Mouse (Mus musculus): ENCODE data around the gene Vkorc1l1. TPM values are rescaled to one million over a fixed set of nuclear protein-coding genes. Genes with fewer than 3 reads are reported as not detected.

Vkorc1l1 gene
- total and polyA plus RNA-seq, 2 experiments, result 14.4 to 24.3 TPM

- WGBS, result 74% methylated on average over 8 of the region's 8 CpGs
- Histone ChIP-seq H3K27me3 (ENCODE audit: control insufficient read depth, insufficient read depth, low read length) (no peaks in the 10 kb centered on the region), H3K4me3 (ENCODE audit: insufficient read depth, low read depth, low read length) (no peak overlapping the region), H3K27ac (replicated peaks; ENCODE audit: insufficient read depth, low read depth, low read length) (no peak overlapping the region), H3K9ac (ENCODE audit: low read depth, low read length) (no peak overlapping the region), H3K79me2 (ENCODE audit: control insufficient read depth, insufficient read depth, low read length) (peaks cover 9% of the 10 kb centered on the region; the same call in 1 of the 2 replicates), H3K36me3 (ENCODE audit: control insufficient read depth, insufficient read depth, low read length) (peaks cover 58% of the 10 kb centered on the region), H3K4me1 (ENCODE audit: control insufficient read depth, insufficient read depth, low read length) (peaks cover 9% of the 10 kb centered on the region)
- DNase-seq (ENCODE audit: extremely low read depth, low read depth, low spot score), result no peak
- TF ChIP-seq POLR2A (IDR thresholded peaks at IDR 0.05; ENCODE audit: extremely low read depth, insufficient read depth, low read length) (no peak), CTCF (IDR thresholded peaks at IDR 0.05; ENCODE audit: low read depth, low read length) (no peak)
Measured at GRCm38 (mm10) chr5:130019461-130019860, 77.7 kb downstream of the Vkorc1l1 start.

- Histone ChIP-seq H3K4me3 (ENCODE audit: insufficient read depth, low read depth, low read length) (peak overlapping the region; percentile 90), H3K4me1 (ENCODE audit: control insufficient read depth, insufficient read depth, low read length) (peaks cover 13% of the 10 kb centered on the region), H3K27me3 (ENCODE audit: control insufficient read depth, insufficient read depth, low read length) (no peaks in the 10 kb centered on the region), H3K27ac (replicated peaks; ENCODE audit: insufficient read depth, low read depth, low read length) (peak overlapping the region; percentile 94), H3K36me3 (ENCODE audit: control insufficient read depth, insufficient read depth, low read length) (peaks cover 39% of the 10 kb centered on the region), H3K79me2 (ENCODE audit: control insufficient read depth, insufficient read depth, low read length) (peaks cover 9% of the 10 kb centered on the region; the same call in 1 of the 2 replicates), H3K9ac (ENCODE audit: low read depth, low read length) (peak overlapping the region; percentile 82)
- no peak for TF ChIP-seq CTCF (IDR thresholded peaks at IDR 0.05; ENCODE audit: low read depth, low read length)
- 0 out of 2 replicates have a peak, but pooled peaks have one; percentile 22 for TF ChIP-seq POLR2A (IDR thresholded peaks at IDR 0.05; ENCODE audit: extremely low read depth, insufficient read depth, low read length)
- 13% methylated on average over 5 of the region's 5 CpGs for WGBS
- no peak for DNase-seq (ENCODE audit: extremely low read depth, low read depth, low spot score)
Measured at GRCm38 (mm10) chr5:130021361-130021966, 79.7 kb downstream of the Vkorc1l1 start.

GRCm38 (mm10) chr5:130022366-130022765 is 80.6 kb downstream of the Vkorc1l1 start:
- H3K79me2 ChIP-seq (ENCODE audit: control insufficient read depth, insufficient read depth, low read length), result peaks cover 9% of the 10 kb centered on the region; the same call in 1 of the 2 replicates
- H3K4me3 ChIP-seq (ENCODE audit: insufficient read depth, low read depth, low read length), result peak overlapping the region; percentile 90
- 18% methylated on average over 7 of the region's 7 CpGs for WGBS
- H3K27ac ChIP-seq (replicated peaks; ENCODE audit: insufficient read depth, low read depth, low read length), result peak overlapping the region; percentile 94
- H3K27me3 ChIP-seq (ENCODE audit: control insufficient read depth, insufficient read depth, low read length), result no peaks in the 10 kb centered on the region
- H3K4me1 ChIP-seq (ENCODE audit: control insufficient read depth, insufficient read depth, low read length), result peaks cover 16% of the 10 kb centered on the region
- peak overlapping the region; percentile 82 for H3K9ac ChIP-seq (ENCODE audit: low read depth, low read length)
- H3K36me3 ChIP-seq (ENCODE audit: control insufficient read depth, insufficient read depth, low read length), result peaks cover 32% of the 10 kb centered on the region
- TF ChIP-seq CTCF (IDR thresholded peaks at IDR 0.05; ENCODE audit: low read depth, low read length) (no peak), POLR2A (IDR thresholded peaks at IDR 0.05; ENCODE audit: extremely low read depth, insufficient read depth, low read length) (no peak)
- peak; percentile 97 for DNase-seq (ENCODE audit: extremely low read depth, low read depth, low spot score)

- TF ChIP-seq POLR2A (IDR thresholded peaks at IDR 0.05; ENCODE audit: extremely low read depth, insufficient read depth, low read length), result no peak
- Histone ChIP-seq H3K36me3 (ENCODE audit: control insufficient read depth, insufficient read depth, low read length) (peaks cover 24% of the 10 kb centered on the region), H3K9ac (ENCODE audit: low read depth, low read length) (peak overlapping the region; percentile 82), H3K4me3 (ENCODE audit: insufficient read depth, low read depth, low read length) (peak overlapping the region; percentile 90), H3K27me3 (ENCODE audit: control insufficient read depth, insufficient read depth, low read length) (no peaks in the 10 kb centered on the region), H3K4me1 (ENCODE audit: control insufficient read depth, insufficient read depth, low read length) (peaks cover 16% of the 10 kb centered on the region), H3K27ac (replicated peaks; ENCODE audit: insufficient read depth, low read depth, low read length) (peak overlapping the region; percentile 94), H3K79me2 (ENCODE audit: control insufficient read depth, insufficient read depth, low read length) (peaks cover 9% of the 10 kb centered on the region; the same call in 1 of the 2 replicates)
- DNase-seq (ENCODE audit: extremely low read depth, low read depth, low spot score), result no peak
- WGBS, result 18% methylated on average over 12 of the region's 12 CpGs
Measured at GRCm38 (mm10) chr5:130023067-130023766, 81.4 kb downstream of the Vkorc1l1 start.

GRCm38 (mm10) chr5:130023767-130024539 is 82.2 kb downstream of the Vkorc1l1 start:
- Histone ChIP-seq H3K36me3 (ENCODE audit: control insufficient read depth, insufficient read depth, low read length) (peaks cover 17% of the 10 kb centered on the region), H3K79me2 (ENCODE audit: control insufficient read depth, insufficient read depth, low read length) (peaks cover 9% of the 10 kb centered on the region; the same call in 1 of the 2 replicates), H3K4me1 (ENCODE audit: control insufficient read depth, insufficient read depth, low read length) (peaks cover 16% of the 10 kb centered on the region), H3K4me3 (ENCODE audit: insufficient read depth, low read depth, low read length) (peak overlapping the region; percentile 90), H3K9ac (ENCODE audit: low read depth, low read length) (peak overlapping the region; percentile 95), H3K27ac (replicated peaks; ENCODE audit: insufficient read depth, low read depth, low read length) (peak overlapping the region; percentile 94), H3K27me3 (ENCODE audit: control insufficient read depth, insufficient read depth, low read length) (no peaks in the 10 kb centered on the region)
- TF ChIP-seq POLR2A (IDR thresholded peaks at IDR 0.05; ENCODE audit: extremely low read depth, insufficient read depth, low read length) (peak; percentile 92), CTCF (IDR thresholded peaks at IDR 0.05; ENCODE audit: low read depth, low read length) (peak; percentile 78)
- WGBS, result under 1% methylated on average over 32 of the region's 32 CpGs
- DNase-seq (ENCODE audit: extremely low read depth, low read depth, low spot score), result peak; percentile 98
